Mouse (Mus musculus) limb, embryonic 14.5 days (tissue): ENCODE data around the gene Taf10. TPM values are rescaled to one million over a fixed set of nuclear protein-coding genes. Genes with fewer than 3 reads are reported as not detected.

Experiments
- ATAC-seq: fragments of 200-750 bp; cut with Nextera tagmentation; 2 replicates; pipeline ENCODE4 v1.8.0; 2017; ENCODE audit warnings: low read depth, moderate number of reproducible peaks, moderate TSS enrichment; ENCODE audit not compliant: low FRiP score
- DNase-seq: peaks from one replicate; pipeline ENCODE4 v3.0.0-alpha.2; 2015; ENCODE audit warnings: low spot score
- H3K27ac ChIP-seq: fragments of 300-500 bp; sonication (generic); replicated peaks from 2 replicates; pipeline ENCODE4 v1.5.1; 2014; ENCODE audit warnings: low read depth, mild to moderate bottlenecking, low read length, moderate library complexity, mixed read lengths
- H3K27me3 ChIP-seq: fragments of 300-500 bp; sonication (generic); 2 replicates; pipeline ENCODE4 v1.6.1; 2014; ENCODE audit warnings: low read length, mixed read lengths; ENCODE audit not compliant: control insufficient read depth, insufficient read depth
- H3K36me3 ChIP-seq: fragments of 300-500 bp; sonication (generic); 2 replicates; pipeline ENCODE4 v1.6.1; 2014; ENCODE audit warnings: mild to moderate bottlenecking, low read length, moderate library complexity, mixed read lengths; ENCODE audit not compliant: control insufficient read depth, insufficient read depth
- H3K4me1 ChIP-seq: fragments of 300-500 bp; sonication (generic); 2 replicates; pipeline ENCODE4 v1.6.1; 2014; ENCODE audit warnings: antibody characterized with exemption, low read length, mixed read lengths; ENCODE audit not compliant: control insufficient read depth, insufficient read depth
- H3K4me2 ChIP-seq: fragments of 300-500 bp; sonication (generic); replicated peaks from 2 replicates; pipeline ENCODE4 v1.6.1; 2014; ENCODE audit warnings: low read depth, mild to moderate bottlenecking, low read length, moderate library complexity; ENCODE audit not compliant: severe bottlenecking
- H3K4me3 ChIP-seq: fragments of 300-500 bp; sonication (generic); replicated peaks from 2 replicates; pipeline ENCODE4 v1.5.1; 2014; ENCODE audit warnings: low read length
- H3K9ac ChIP-seq: fragments of 300-500 bp; sonication (generic); 2 replicates; pipeline ENCODE4 v1.6.1; 2014; ENCODE audit warnings: mild to moderate bottlenecking, low read depth, low read length, moderate library complexity; ENCODE audit not compliant: severe bottlenecking
- H3K9me3 ChIP-seq: fragments of 300-500 bp; sonication (generic); 2 replicates; pipeline ENCODE4 v1.6.1; 2016; ENCODE audit warnings: low read length; ENCODE audit not compliant: control insufficient read depth
- POLR2A ChIP-seq: fragments of 200-500 bp; IDR thresholded peaks from 2 replicates; pipeline ENCODE4 v1.8.0; 2012; ENCODE audit warnings: inconsistent platforms, mild to moderate bottlenecking, moderate library complexity, borderline replicate concordance; ENCODE audit not compliant: insufficient read depth, insufficient read length; ENCODE audit errors: extremely low read depth
- WGBS: fragments of 180-500 bp; shearing (Covaris S2); extraction: QIAGEN DNeasy Blood & Tissue Kit; methylation state at CpG from one replicate; pipeline ENCODE4 v1.1.7; 2014; 5-methylcytosine and 5-hydroxymethylcytosine counted together
- polyA plus RNA-seq, 2 experiments: library from polyadenylated mRNA; depleted of rRNA in 1 of 2; stranded (reverse) in 1 of 2; unstranded in 1 of 2; fragments of >200 nt; fragmentation: Nextera tagmentation in 1 of 2; extraction: Ambion mirVana in 1 of 2; gene quantifications; 2 replicates each; pipeline versions ENCODE4 v1.2.1 to v1.2.3; 2012 to 2014

Gene Taf10
- polyA plus RNA-seq, 2 experiments = 163 to 251 TPM

- DNase-seq = no peak
- Histone ChIP-seq H3K4me3 (no peak overlapping the region), H3K4me2 (no peak overlapping the region), H3K27me3 (no peaks in the 10 kb centered on the region), H3K4me1 (no peaks in the 10 kb centered on the region), H3K9ac (no peak overlapping the region), H3K36me3 (peaks cover 40% of the 10 kb centered on the region), H3K9me3 (no peaks in the 10 kb centered on the region), H3K27ac (peak overlapping the region; percentile 48)
- 78% methylated on average over 6 of the region's 6 CpGs for WGBS
- no peak for TF ChIP-seq POLR2A
- no peak for ATAC-seq
These were observed 15.3 kb downstream of the Taf10 start for GRCm38 (mm10) chr7:105728701-105729428.

GRCm38 (mm10) chr7:105726980-105727325 lies 17.2 kb downstream of the Taf10 start:
- H3K9me3 ChIP-seq = no peaks in the 10 kb centered on the region
- 90% methylated on average over 4 of the region's 4 CpGs for WGBS
- H3K27me3 ChIP-seq = no peaks in the 10 kb centered on the region
- no peak overlapping the region for H3K27ac ChIP-seq
- H3K4me3 ChIP-seq = no peak overlapping the region
- DNase-seq (no peak), ATAC-seq (no peak)
- no peak overlapping the region for H3K4me2 ChIP-seq
- H3K9ac ChIP-seq = no peak overlapping the region
- TF ChIP-seq POLR2A = no peak
- no peaks in the 10 kb centered on the region for H3K4me1 ChIP-seq
- H3K36me3 ChIP-seq = peaks cover 21% of the 10 kb centered on the region

DNA sequence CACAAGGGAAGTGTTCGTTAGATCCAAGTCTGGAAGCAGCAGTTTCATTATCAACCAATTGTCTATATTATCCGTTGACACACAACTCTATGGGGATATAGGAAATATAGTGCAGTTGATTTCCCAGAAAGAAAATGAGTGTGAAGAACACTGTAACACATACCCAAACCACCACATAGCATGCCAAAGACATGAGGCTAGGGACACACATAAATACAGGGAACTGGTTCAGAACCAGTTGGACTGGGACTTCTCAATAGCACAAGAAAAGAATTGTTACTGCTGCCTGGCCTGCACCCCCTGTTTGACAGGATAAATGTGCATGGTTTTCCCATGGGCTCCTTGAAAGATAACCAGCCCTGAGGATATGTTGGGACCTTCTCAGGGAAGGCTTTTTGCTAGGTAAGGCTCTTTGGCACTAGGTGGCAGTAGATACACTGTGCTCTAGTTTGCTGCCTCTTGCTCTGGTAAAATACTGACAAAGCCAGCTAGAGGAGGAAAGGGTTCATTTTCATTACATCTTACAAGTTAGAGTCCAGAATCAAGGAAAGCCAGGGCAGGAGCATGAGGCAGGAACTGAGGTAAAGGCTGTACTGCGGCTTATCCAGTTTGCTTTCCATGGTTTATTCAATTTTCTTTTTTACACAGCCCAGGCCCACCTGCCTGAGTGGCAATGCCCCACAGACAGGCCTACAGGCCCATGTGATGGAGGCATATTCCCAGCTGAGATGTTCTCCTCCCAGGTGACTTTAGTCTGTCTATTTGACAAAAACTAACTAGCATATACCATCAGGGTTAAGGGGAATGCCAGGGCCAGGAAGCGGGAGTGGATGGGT lies 17.8 kb downstream of the Taf10 start:
- Histone ChIP-seq H3K9me3 (no peaks in the 10 kb centered on the region), H3K9ac (no peak overlapping the region), H3K4me3 (no peak overlapping the region), H3K4me2 (no peak overlapping the region), H3K36me3 (peaks cover 15% of the 10 kb centered on the region), H3K27ac (no peak overlapping the region), H3K4me1 (no peaks in the 10 kb centered on the region), H3K27me3 (no peaks in the 10 kb centered on the region)
- peak; percentile 76 for DNase-seq
- WGBS = 71% methylated on average over 4 of the region's 4 CpGs
- peak; percentile 77; the same call in 1 of the 2 replicates for ATAC-seq
- TF ChIP-seq POLR2A = no peak

GRCm38 (mm10) chr7:105721916-105722315 lies 22.2 kb downstream of the Taf10 start:
- 73% methylated on average over 2 of the region's 2 CpGs for WGBS
- ATAC-seq = no peak
- Histone ChIP-seq H3K9me3 (no peaks in the 10 kb centered on the region), H3K4me1 (no peaks in the 10 kb centered on the region), H3K27me3 (no peaks in the 10 kb centered on the region), H3K27ac (no peak overlapping the region), H3K9ac (no peak overlapping the region), H3K4me3 (no peak overlapping the region), H3K36me3 (no peaks in the 10 kb centered on the region), H3K4me2 (no peak overlapping the region)
- no peak for TF ChIP-seq POLR2A
- no peak for DNase-seq

GRCm38 (mm10) chr7:105715366-105715765 lies 28.8 kb downstream of the Taf10 start:
- ATAC-seq = no peak
- H3K9me3 ChIP-seq = no peaks in the 10 kb centered on the region
- no peaks in the 10 kb centered on the region for H3K36me3 ChIP-seq
- no peak for TF ChIP-seq POLR2A
- no peak for DNase-seq
- H3K27me3 ChIP-seq = no peaks in the 10 kb centered on the region
- WGBS = 63% methylated on average over 3 of the region's 3 CpGs
- no peak overlapping the region for H3K4me2 ChIP-seq
- no peaks in the 10 kb centered on the region for H3K4me1 ChIP-seq
- H3K27ac ChIP-seq = no peak overlapping the region
- H3K9ac ChIP-seq = no peak overlapping the region
- no peak overlapping the region for H3K4me3 ChIP-seq
